Mouse (Mus musculus) frontal cortex, postnatal 14 days (tissue): ENCODE results near the gene Slc6a4.
A peak's percentile ranks its signal among the peaks of the same experiment; 100 is the strongest.
"Not testable (repeated sequence)": the region's sequence is repeated elsewhere in the genome, so short reads cannot be mapped to it uniquely, and the experiment has no call there.

Experiments used
- DNase-seq, 2 experiments: peaks; one replicate each; pipeline ENCODE4 v3.0.0; 2022; ENCODE audit warnings: low spot score in 2 of 2

Slc6a4 gene

GRCm38 (mm10) chr11:77018046-77018445 lies 19.6 kb downstream of the Slc6a4 start:
- no peak for DNase-seq

- no peak for DNase-seq
Measured at GRCm38 (mm10) chr11:77019539-77019938, 21.1 kb downstream of the Slc6a4 start.

- no peak for DNase-seq
Measured at GRCm38 (mm10) chr11:77021749-77022396, 23.5 kb downstream of the Slc6a4 start.

GRCm38 (mm10) chr11:77026559-77026958 lies 28.2 kb downstream of the Slc6a4 start:
- no peak for DNase-seq

GRCm38 (mm10) chr11:77028157-77028556 lies 29.8 kb downstream of the Slc6a4 start:
- DNase-seq, result no peak

GRCm38 (mm10) chr11:77031151-77031934 lies 32.9 kb downstream of the Slc6a4 start:
- no peak for DNase-seq

- no peak for DNase-seq
Measured at GRCm38 (mm10) chr11:77041891-77042290, 43.5 kb downstream of the Slc6a4 start.

- DNase-seq, result no peak
Measured at GRCm38 (mm10) chr11:77042816-77043215, 44.4 kb downstream of the Slc6a4 start.

GRCm38 (mm10) chr11:77061951-77062350 lies 63.5 kb downstream of the Slc6a4 start:
- DNase-seq, result no peak

GRCm38 (mm10) chr11:77063406-77063805 lies 65.0 kb downstream of the Slc6a4 start:
- DNase-seq, result no peak

GRCm38 (mm10) chr11:77068825-77069224 lies 70.4 kb downstream of the Slc6a4 start:
- DNase-seq, result no peak

- DNase-seq, result no peak
Measured at GRCm38 (mm10) chr11:77070721-77071120, 72.3 kb downstream of the Slc6a4 start.

- not testable (repeated sequence) for DNase-seq
Measured at GRCm38 (mm10) chr11:77077331-77077730, 78.9 kb downstream of the Slc6a4 start.

- no peak for DNase-seq
Measured at GRCm38 (mm10) chr11:77077792-77078191, 79.4 kb downstream of the Slc6a4 start.

- DNase-seq, result peak; percentile 86 to 89
Measured at GRCm38 (mm10) chr11:77078273-77079134, 80.1 kb downstream of the Slc6a4 start, which contains the start of gene Nsrp1. Nsrp1 (minus strand) TSS chr11:77078435.

GRCm38 (mm10) chr11:77079361-77079760 lies 81.0 kb downstream of the Slc6a4 start:
- DNase-seq, result no peak
